Mouse (Mus musculus) midbrain, postnatal 0 days (tissue): ENCODE results near the gene Aqp9. TPM values are rescaled to one million over a fixed set of nuclear protein-coding genes. Genes with fewer than 3 reads are reported as not detected.
"Not testable (repeated sequence)": the region's sequence is repeated elsewhere in the genome, so short reads cannot be mapped to it uniquely, and the experiment has no call there.

ENCODE experiments used
- ATAC-seq: fragments of 200-750 bp; cut with Nextera tagmentation; 2 replicates; pipeline ENCODE4 v1.8.0; 2017; ENCODE audit warnings: moderate number of reproducible peaks, mild to moderate bottlenecking, moderate TSS enrichment, moderate library complexity; ENCODE audit not compliant: low FRiP score
- DNase-seq: peaks from one replicate; pipeline ENCODE4 v3.0.0-alpha.2; 2015; ENCODE audit warnings: low spot score
- H3K27ac ChIP-seq: fragments of 300-500 bp; sonication (generic); 2 replicates; pipeline ENCODE4 v1.5.1; 2014; ENCODE audit warnings: low read depth, mild to moderate bottlenecking, low read length, mixed read lengths
- H3K27me3 ChIP-seq: fragments of 300-500 bp; sonication (generic); 2 replicates; pipeline ENCODE4 v1.6.1; 2014; ENCODE audit warnings: low read length, control low read depth, mixed read lengths; ENCODE audit not compliant: insufficient read depth
- H3K36me3 ChIP-seq: fragments of 300-500 bp; sonication (generic); 2 replicates; pipeline ENCODE4 v1.6.1; 2014; ENCODE audit warnings: low read length, control low read depth, mixed read lengths; ENCODE audit not compliant: insufficient read depth
- H3K4me1 ChIP-seq: fragments of 300-500 bp; sonication (generic); 2 replicates; pipeline ENCODE4 v1.6.1; 2014; ENCODE audit warnings: mild to moderate bottlenecking, control low read depth, antibody characterized with exemption, low read length, mixed read lengths; ENCODE audit not compliant: insufficient read depth
- H3K4me2 ChIP-seq: fragments of 300-500 bp; sonication (generic); 2 replicates; pipeline ENCODE4 v1.6.1; 2014; ENCODE audit warnings: low read depth, mild to moderate bottlenecking, low read length, mixed read lengths; ENCODE audit not compliant: poor library complexity, severe bottlenecking
- H3K4me3 ChIP-seq: fragments of 300-500 bp; sonication (generic); 2 replicates; pipeline ENCODE4 v1.5.1; 2014; ENCODE audit warnings: low read depth, mild to moderate bottlenecking, low read length, moderate library complexity
- H3K9ac ChIP-seq: fragments of 300-500 bp; sonication (generic); replicated peaks from 2 replicates; pipeline ENCODE4 v1.6.1; 2014; ENCODE audit warnings: mild to moderate bottlenecking, low read length, moderate library complexity, mixed read lengths; ENCODE audit not compliant: poor library complexity, severe bottlenecking
- H3K9me3 ChIP-seq: fragments of 300-500 bp; sonication (generic); 2 replicates; pipeline ENCODE4 v1.6.1; 2016; ENCODE audit warnings: low read length, control low read depth
- CTCF ChIP-seq: IDR thresholded peaks from 2 replicates; pipeline ENCODE4 v1.5.1; 2016; ENCODE audit warnings: antibody characterized with exemption, mild to moderate bottlenecking
- WGBS: fragments of 180-500 bp; shearing (Covaris S2); extraction: QIAGEN DNeasy Blood & Tissue Kit; methylation state at CpG from one replicate; pipeline ENCODE4 v1.1.7; 2014; 5-methylcytosine and 5-hydroxymethylcytosine counted together
- polyA plus RNA-seq: library from polyadenylated mRNA; unstranded; fragments of >200 nt; fragmentation: Nextera tagmentation; extraction: Ambion mirVana; gene quantifications from 2 replicates; pipeline ENCODE4 v1.2.1, GENCODE M21; 2015
- total RNA-seq: library from RNA; depleted of rRNA; stranded (reverse); fragments of >200 nt; gene quantifications from 2 replicates; pipeline ENCODE4 v1.2.3, GENCODE M21; 2014

Gene Aqp9
- total and polyA plus RNA-seq, 2 experiments from 2014 or later: 2.3 to 6.4 TPM

- Histone ChIP-seq H3K4me2 (no peak overlapping the region), H3K27ac (no peak overlapping the region), H3K9me3 (no peaks in the 10 kb centered on the region), H3K27me3 (no peaks in the 10 kb centered on the region), H3K4me1 (no peaks in the 10 kb centered on the region), H3K4me3 (no peak overlapping the region), H3K9ac (no peak overlapping the region), H3K36me3 (no peaks in the 10 kb centered on the region)
- DNase-seq (peak; percentile 8), ATAC-seq (no peak)
- WGBS: 37% methylated on average over 2 of the region's 2 CpGs
- TF ChIP-seq CTCF: peak; percentile 67
Measured at GRCm38 (mm10) chr9:71126205-71126604, 42.3 kb downstream of the Aqp9 start.

GRCm38 (mm10) chr9:71123095-71123494 is 45.4 kb downstream of the Aqp9 start:
- H3K4me1 ChIP-seq, H3K9me3 ChIP-seq, H3K27me3 ChIP-seq, H3K4me3 ChIP-seq, H3K27ac ChIP-seq, ATAC-seq, H3K4me2 ChIP-seq, H3K36me3 ChIP-seq, H3K9ac ChIP-seq, DNase-seq: not testable (repeated sequence)
- 85% methylated on average over 7 of the region's 8 CpGs for WGBS

- WGBS: 84% methylated on average over 9 of the region's 9 CpGs
Measured at GRCm38 (mm10) chr9:71120924-71121323, 47.6 kb downstream of the Aqp9 start.

GRCm38 (mm10) chr9:71113166-71113565 is 55.3 kb downstream of the Aqp9 start:
- Histone ChIP-seq H3K9me3 (no peaks in the 10 kb centered on the region), H3K27ac (no peak overlapping the region), H3K27me3 (no peaks in the 10 kb centered on the region), H3K9ac (no peak overlapping the region), H3K36me3 (no peaks in the 10 kb centered on the region), H3K4me2 (no peak overlapping the region), H3K4me3 (no peak overlapping the region), H3K4me1 (no peaks in the 10 kb centered on the region)
- no peak for TF ChIP-seq CTCF
- WGBS: 78% methylated on average over 6 of the region's 6 CpGs
- ATAC-seq (no peak), DNase-seq (no peak)

More at GRCm38 (mm10) chr9:71120924-71121323, 47.6 kb downstream of the Aqp9 start:
- Histone ChIP-seq H3K36me3 (no peaks in the 10 kb centered on the region), H3K9me3 (no peaks in the 10 kb centered on the region), H3K4me3 (no peak overlapping the region), H3K4me2 (no peak overlapping the region), H3K4me1 (no peaks in the 10 kb centered on the region), H3K27ac (no peak overlapping the region), H3K9ac (no peak overlapping the region), H3K27me3 (no peaks in the 10 kb centered on the region)
- DNase-seq (no peak), ATAC-seq (no peak)
- no peak for TF ChIP-seq CTCF

- no peaks in the 10 kb centered on the region for H3K27me3 ChIP-seq
- WGBS: 89% methylated on average over 5 of the region's 5 CpGs
- no peak overlapping the region for H3K9ac ChIP-seq
- H3K27ac ChIP-seq: no peak overlapping the region
- TF ChIP-seq CTCF: no peak
- no peaks in the 10 kb centered on the region for H3K36me3 ChIP-seq
- no peak for DNase-seq
- no peak overlapping the region for H3K4me3 ChIP-seq
- no peaks in the 10 kb centered on the region for H3K9me3 ChIP-seq
- no peaks in the 10 kb centered on the region for H3K4me1 ChIP-seq
- no peak for ATAC-seq
- H3K4me2 ChIP-seq: no peak overlapping the region
Measured at GRCm38 (mm10) chr9:71103521-71103920, 65.0 kb downstream of the Aqp9 start.

- 93% methylated on average over 6 of the region's 6 CpGs for WGBS
- Histone ChIP-seq H3K4me2 (no peak overlapping the region), H3K4me1 (no peaks in the 10 kb centered on the region), H3K27ac (no peak overlapping the region), H3K36me3 (no peaks in the 10 kb centered on the region), H3K9ac (no peak overlapping the region), H3K4me3 (no peak overlapping the region), H3K9me3 (no peaks in the 10 kb centered on the region), H3K27me3 (no peaks in the 10 kb centered on the region)
- ATAC-seq (no peak), DNase-seq (no peak)
- no peak for TF ChIP-seq CTCF
Measured at GRCm38 (mm10) chr9:71094066-71094465, 74.4 kb downstream of the Aqp9 start.
